Mouse (Mus musculus): ENCODE results near the gene Gm17654.
"Not testable (repeated sequence)": the region's sequence is repeated elsewhere in the genome, so short reads cannot be mapped to it uniquely, and the experiment has no call there.

DNA sequence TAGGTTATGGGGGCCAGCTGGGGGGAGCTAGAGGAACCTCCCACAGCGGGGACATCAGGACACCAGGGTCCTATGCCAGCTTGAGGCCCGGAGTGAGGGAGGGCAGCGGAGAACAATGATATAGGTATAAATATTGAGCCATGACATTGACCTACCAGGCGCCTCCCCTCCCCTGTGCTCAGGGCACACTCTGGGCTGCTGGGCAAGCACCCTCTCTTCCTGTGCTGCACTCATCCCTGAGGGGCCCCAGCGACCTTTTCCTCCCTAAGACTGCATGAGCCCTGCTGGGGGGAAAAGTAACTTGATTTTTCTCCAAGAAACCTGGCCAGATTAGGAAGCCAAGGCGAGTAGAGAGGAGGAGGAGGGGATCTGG is 46.9 kb downstream of the Gm17654 start:
- not testable (repeated sequence) for TF ChIP-seq CTCF, EP300 (IDR thresholded peaks at IDR 0.05; ENCODE audit: low read depth)

All from liver, embryonic 14.5 days (tissue).